Mouse (Mus musculus) gastrocnemius, postnatal 36 days (tissue): ENCODE results near the gene Reps2. TPM values are rescaled to one million over a fixed set of nuclear protein-coding genes. Genes with fewer than 3 reads are reported as not detected.

Source experiments
- DNase-seq, 2 experiments: peaks; one replicate each; pipeline ENCODE4 v3.0.0; 2022
- intact Hi-C: fragments of 180-260 bp; cut with DNase I; formaldehyde crosslinking; loops from one replicate; pipeline ENCODE4 v1.15.1; 2025
- total RNA-seq, 2 experiments: library from RNA; stranded (reverse); gene quantifications; 2 replicates each; pipeline ENCODE4 v1.2.3; 2021

The Reps2 gene
- total RNA-seq, 2 experiments from 2014 or later = 0.99 to 1.1 TPM

DNA sequence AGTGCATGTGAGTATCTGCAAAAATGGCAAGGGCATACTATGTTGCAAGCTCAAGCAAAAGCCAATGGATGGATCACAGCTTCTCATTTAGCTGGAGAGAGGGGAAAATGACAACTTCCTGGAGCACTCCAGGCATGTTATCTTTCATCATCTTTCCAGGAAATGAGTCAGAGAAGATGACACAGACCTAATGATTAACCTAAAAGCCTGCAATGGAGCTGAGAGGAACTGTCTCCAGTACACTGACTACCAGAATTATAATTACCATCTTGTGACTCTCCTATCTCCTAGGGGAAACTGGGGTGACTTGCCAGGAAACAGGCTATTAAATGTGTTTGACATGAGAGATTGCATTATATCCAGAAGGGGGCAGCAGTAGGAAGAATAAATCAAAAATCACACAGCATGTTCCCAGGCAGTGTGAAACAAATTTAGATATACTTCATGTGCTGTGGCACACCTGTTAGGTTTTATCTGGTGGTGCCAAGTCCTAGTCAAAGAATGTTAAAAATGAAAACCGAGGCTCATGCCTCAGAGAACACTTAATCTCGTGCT lies 132.9 kb downstream of the Reps2 start:
- DNase-seq = no peak

DNA sequence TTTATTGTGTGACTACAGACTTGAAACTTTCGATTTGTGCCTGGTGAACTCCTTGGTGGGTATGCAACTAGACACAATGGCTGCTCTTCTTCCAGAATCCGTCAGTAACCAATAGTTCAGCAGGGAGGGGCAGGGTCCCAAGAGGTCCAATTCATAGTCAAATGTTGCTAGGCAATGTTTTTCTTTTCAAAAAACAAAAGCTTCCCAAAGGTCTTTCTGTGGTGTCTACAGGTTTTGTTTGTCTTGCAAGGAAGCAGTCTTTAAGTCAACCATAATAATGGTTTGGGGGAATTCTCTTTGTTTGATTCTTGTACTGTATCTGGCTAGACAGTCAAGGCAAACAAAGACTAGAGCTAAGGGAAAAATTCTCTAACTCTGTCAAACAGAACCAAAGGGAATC lies 138.3 kb downstream of the Reps2 start:
- DNase-seq = no peak
- intact Hi-C loops = no loop called here

More for the DNA sequence above, 132.9 kb downstream of the Reps2 start:
- intact Hi-C loops = no loop called here

- no peak for DNase-seq
- intact Hi-C loops = no loop called here
Observed at GRCm38 (mm10) chrX:162503436-162503835, 140.0 kb downstream of the Reps2 start.

GRCm38 (mm10) chrX:162500962-162501361 lies 142.5 kb downstream of the Reps2 start:
- DNase-seq = no peak
- intact Hi-C loops = no loop called here

DNA sequence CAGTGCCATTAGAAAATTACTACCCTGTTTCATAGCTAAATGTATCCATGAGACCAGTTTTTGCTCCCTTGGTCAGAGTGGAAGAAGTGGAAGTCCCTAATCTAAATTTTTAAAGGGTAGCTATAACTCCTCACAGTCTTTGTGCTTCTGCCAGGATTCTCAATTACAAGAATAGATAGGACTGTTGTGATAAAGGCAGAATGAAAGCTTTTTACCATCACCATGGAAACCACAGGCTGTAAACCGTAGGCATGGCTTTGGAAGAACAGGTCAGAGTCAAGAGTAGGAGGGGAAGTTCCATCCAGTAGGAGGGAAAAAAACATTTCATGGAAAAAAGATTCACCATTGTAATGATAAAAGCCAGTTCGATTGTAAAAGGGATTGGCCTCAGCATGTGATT lies 147.0 kb downstream of the Reps2 start:
- intact Hi-C loops = no loop called here

GRCm38 (mm10) chrX:162488630-162489029 lies 154.8 kb downstream of the Reps2 start:
- DNase-seq = no peak
- intact Hi-C loops = no loop called here

More for the DNA sequence above, 147.0 kb downstream of the Reps2 start:
- no peak for DNase-seq

DNA sequence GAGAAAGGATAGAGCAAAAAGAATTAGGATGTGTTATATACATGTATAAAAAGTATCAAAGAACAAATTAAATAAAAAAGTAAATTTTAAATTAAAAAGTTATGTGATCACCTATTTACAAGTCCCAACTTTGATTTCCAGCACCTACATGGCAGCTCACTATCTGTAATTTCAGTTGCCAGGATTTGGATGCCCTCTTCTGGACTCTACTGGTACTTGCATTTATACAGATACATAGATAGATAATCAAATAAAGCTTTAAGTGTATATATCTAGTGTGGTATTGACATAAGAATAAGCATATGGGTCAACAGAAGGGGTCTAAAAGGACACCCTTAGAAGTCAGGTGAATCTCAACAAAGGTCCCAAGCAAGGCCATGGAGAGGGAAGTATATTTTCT lies 155.7 kb downstream of the Reps2 start:
- intact Hi-C loops = no loop called here
- DNase-seq = no peak

- intact Hi-C loops = no loop called here
- DNase-seq = no peak
Observed at GRCm38 (mm10) chrX:162470213-162470612, 173.2 kb downstream of the Reps2 start.

- intact Hi-C loops = loop anchor here (10.0 kb wide), 1 partner anchor 63 kb away; no protein-coding TSS in a partner anchor
- no peak for DNase-seq
Observed at GRCm38 (mm10) chrX:162462156-162462555, 181.3 kb downstream of the Reps2 start.

DNA sequence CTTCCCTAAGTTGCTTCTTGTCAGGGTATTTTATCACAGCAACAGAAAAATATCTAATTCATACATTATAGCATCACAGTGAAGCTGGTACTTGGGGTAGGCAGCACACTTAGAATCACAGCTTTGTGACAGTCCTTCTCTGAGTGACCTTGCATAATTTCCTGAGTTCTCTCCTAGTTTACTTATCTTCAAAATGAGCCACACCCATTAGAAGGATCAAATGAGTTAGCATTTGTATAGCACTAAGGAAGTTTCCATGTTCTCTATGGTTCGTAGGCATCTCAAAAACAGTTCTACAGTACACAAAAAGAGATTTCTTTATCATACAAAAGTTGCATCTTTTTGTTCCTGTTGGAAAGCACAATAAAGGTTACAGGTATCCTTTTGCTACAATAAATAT lies 187.0 kb downstream of the Reps2 start:
- intact Hi-C loops = loop anchor here (5.0 to 10.0 kb wide), 2 partner anchors 179 to 582 kb away; no protein-coding TSS in a partner anchor
- DNase-seq = no peak

GRCm38 (mm10) chrX:162455364-162455763 lies 188.1 kb downstream of the Reps2 start:
- no peak for DNase-seq

GRCm38 (mm10) chrX:162453821-162454402 lies 189.5 kb downstream of the Reps2 start:
- no peak for DNase-seq

More at GRCm38 (mm10) chrX:162455364-162455763, 188.1 kb downstream of the Reps2 start:
- intact Hi-C loops = loop anchor here (5.0 to 10.0 kb wide), 2 partner anchors 178 to 581 kb away; no protein-coding TSS in a partner anchor

DNA sequence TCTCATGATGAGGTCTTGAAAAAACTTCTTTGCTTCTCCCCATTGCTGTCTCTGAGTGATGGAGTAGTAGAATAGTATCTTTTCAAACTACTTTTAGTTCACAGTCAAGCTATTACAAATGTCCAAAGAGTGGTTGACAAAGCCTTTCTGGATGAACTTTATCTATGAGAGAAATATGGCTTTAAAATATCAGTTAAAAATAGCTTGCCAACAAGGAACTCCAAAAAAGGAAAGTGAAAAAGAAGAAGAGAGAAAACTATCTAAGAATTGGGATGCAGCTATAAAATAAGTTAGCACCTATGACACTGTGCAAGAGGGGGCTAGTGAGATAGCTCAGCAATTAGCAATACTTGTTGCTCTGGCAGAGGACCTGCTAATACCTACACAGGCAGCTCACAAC lies 190.8 kb downstream of the Reps2 start:
- DNase-seq = no peak
- intact Hi-C loops = loop anchor here (10.0 kb wide), 1 partner anchor 578 kb away; no protein-coding TSS in a partner anchor

More at GRCm38 (mm10) chrX:162453821-162454402, 189.5 kb downstream of the Reps2 start:
- intact Hi-C loops = loop anchor here (10.0 kb wide), 1 partner anchor 579 kb away; no protein-coding TSS in a partner anchor

- intact Hi-C loops = no loop called here
- DNase-seq = no peak
Observed at GRCm38 (mm10) chrX:162447974-162448373, 195.5 kb downstream of the Reps2 start.

- intact Hi-C loops = no loop called here
- DNase-seq = no peak
Observed at GRCm38 (mm10) chrX:162446678-162447318, 196.7 kb downstream of the Reps2 start.

DNA sequence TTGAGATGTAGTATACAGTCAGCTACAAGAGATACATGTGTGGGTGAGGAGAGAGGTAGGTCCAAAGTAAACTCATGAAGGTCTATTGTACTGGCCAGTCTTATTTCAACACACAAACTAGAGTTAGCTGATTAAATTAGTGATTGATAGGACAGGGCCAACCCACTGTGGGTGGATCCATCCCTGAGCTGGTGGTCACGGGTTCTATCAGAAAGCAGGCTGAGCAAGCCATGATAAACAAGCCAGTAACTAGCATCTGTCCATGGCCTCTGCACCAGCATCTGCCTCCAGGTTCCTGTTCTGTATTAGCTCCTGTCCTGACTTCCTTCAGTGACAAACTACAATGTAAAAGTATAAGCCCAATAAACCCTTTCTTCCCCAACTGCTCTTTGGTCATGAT lies 200.1 kb downstream of the Reps2 start:
- intact Hi-C loops = no loop called here
- DNase-seq = no peak

DNA sequence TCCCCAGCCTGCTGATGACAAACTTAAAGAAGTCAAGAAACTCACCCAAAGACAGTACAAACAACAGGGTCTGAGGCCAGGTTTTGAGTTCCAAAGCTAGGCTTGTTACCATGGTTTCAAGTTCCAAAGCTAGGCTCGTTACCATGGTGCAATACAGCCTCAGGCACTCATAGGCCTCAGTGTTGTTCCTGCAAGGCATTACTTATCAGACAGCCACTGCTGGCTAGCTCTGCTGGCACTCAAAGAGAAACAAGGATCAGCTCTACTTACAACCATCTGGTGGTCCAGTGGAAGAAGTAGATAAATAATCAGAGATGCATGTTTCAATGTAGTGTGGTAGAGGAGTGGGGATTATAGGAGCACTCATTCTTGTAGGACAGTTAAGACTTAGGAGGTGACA lies 200.5 kb downstream of the Reps2 start:
- intact Hi-C loops = no loop called here
- DNase-seq = no peak

- DNase-seq = no peak
- intact Hi-C loops = no loop called here
Observed at GRCm38 (mm10) chrX:162432776-162433543, 210.5 kb downstream of the Reps2 start.

DNA sequence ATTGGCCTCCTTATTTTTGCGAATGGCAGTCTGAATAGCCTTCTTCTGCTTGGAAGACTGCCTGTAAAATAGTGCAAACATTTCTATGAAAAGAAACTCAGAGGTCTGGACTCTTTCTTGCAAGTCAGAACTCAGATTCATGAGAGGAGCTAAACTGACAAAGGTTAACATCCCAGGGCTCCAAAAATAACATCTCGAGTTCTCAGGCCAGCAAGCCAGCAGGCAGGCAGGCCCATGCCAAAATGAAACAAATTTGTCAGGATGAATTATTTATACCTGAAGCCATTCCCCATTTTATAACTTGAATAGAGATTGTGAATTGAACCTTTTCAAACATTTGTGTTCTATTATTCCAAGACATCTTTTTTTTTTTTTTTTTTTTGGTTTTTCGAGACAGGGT lies 215.8 kb downstream of the Reps2 start:
- DNase-seq = no peak
- intact Hi-C loops = no loop called here

DNA sequence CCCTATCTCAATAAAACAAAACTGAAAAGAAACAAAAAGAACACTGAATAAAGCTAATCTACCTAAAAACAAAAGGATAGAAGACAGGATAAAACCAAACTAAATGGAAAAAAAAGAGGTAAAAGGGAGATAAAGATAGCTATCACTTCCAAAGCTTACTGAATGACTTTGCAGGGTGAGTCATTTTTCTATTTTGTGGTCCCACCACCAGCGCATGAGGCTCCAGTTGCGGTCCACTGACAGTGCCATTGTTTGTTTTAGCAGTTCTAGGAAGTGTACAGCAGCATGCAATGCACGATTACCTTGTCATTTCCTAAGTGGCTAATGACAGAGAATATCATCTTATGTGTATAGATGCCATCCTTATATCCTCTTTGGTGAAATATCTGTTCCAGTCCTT lies 224.0 kb downstream of the Reps2 start:
- no peak for DNase-seq
- intact Hi-C loops = no loop called here

GRCm38 (mm10) chrX:162413124-162413523 lies 230.3 kb downstream of the Reps2 start:
- DNase-seq = no peak
- intact Hi-C loops = no loop called here
